Mouse (Mus musculus): ENCODE results near the gene Csrp1. TPM values are rescaled to one million over a fixed set of nuclear protein-coding genes. Genes with fewer than 3 reads are reported as not detected.

Gene Csrp1
- total and polyA plus RNA-seq, 3 experiments: 44.4 to 73.0 TPM; not detected in 1

GRCm38 (mm10) chr1:135731393-135731792 is 11.5 kb downstream of the Csrp1 start:
- peaks cover 1% of the 10 kb centered on the region; the same call in 1 of the 2 replicates for H3K79me2 ChIP-seq (ENCODE audit: control insufficient read depth, insufficient read depth, low read length, poor library complexity)
- H3K4me1 ChIP-seq (ENCODE audit: control insufficient read depth in 1 of 2, insufficient read depth in 2 of 2, low read length in 2 of 2): peaks cover 0 to 16% of the 10 kb centered on the region in 2 experiments; a peak in 2 of 4 replicates
- H3K4me3 ChIP-seq (ENCODE audit: control insufficient read depth in 1 of 2, insufficient read depth in 1 of 2, low read depth in 2 of 2, low read length in 2 of 2): no peak overlapping the region
- DNase-seq (ENCODE audit: low read depth, low spot score): no peak
- H3K9me3 ChIP-seq (replicated peaks; ENCODE audit: insufficient read depth, low read length): no peaks in the 10 kb centered on the region
- no peaks in the 10 kb centered on the region for H3K27me3 ChIP-seq (ENCODE audit: control insufficient read depth in 1 of 2, insufficient read depth in 2 of 2, low read length in 2 of 2)
- H3K36me3 ChIP-seq (ENCODE audit: control insufficient read depth in 1 of 2, insufficient read depth in 2 of 2, low read length in 2 of 2): peaks cover 0 to 2% of the 10 kb centered on the region in 2 experiments; a peak in 2 of 4 replicates
- TF ChIP-seq JUND (IDR thresholded peaks at IDR 0.05; ENCODE audit: low read depth, low read length): no peak
- no peak for TF ChIP-seq SMC3 (IDR thresholded peaks at IDR 0.05; ENCODE audit: low read depth, low read length)
- TF ChIP-seq POLR2AphosphoS5 (IDR thresholded peaks at IDR 0.05; ENCODE audit: borderline replicate concordance, low read depth, low read length): no peak
- TF ChIP-seq CHD2 (IDR thresholded peaks at IDR 0.05; ENCODE audit: low read length): no peak
- no peak for TF ChIP-seq BHLHE40 (IDR thresholded peaks at IDR 0.05; ENCODE audit: borderline replicate concordance, low read depth, low read length)
- TF ChIP-seq MXI1 (IDR thresholded peaks at IDR 0.05; ENCODE audit: low read depth, low read length): no peak
- TF ChIP-seq HCFC1 (IDR thresholded peaks at IDR 0.05; ENCODE audit: low read depth, low read length): no peak
- TF ChIP-seq ETS1 (IDR thresholded peaks at IDR 0.05; ENCODE audit: low read depth, low read length): no peak
- no peak overlapping the region for H3K9ac ChIP-seq (ENCODE audit: control insufficient read depth, low read depth, low read length, poor library complexity, severe bottlenecking)
- no peak overlapping the region for H3K27ac ChIP-seq (ENCODE audit: control insufficient read depth, low read depth, low read length)

GRCm38 (mm10) chr1:135731897-135732684 is 12.2 kb downstream of the Csrp1 start:
- Histone ChIP-seq H3K4me3 (ENCODE audit: control insufficient read depth in 1 of 2, insufficient read depth in 1 of 2, low read depth in 2 of 2, low read length in 2 of 2) (no peak overlapping the region), H3K9ac (ENCODE audit: control insufficient read depth, low read depth, low read length, poor library complexity, severe bottlenecking) (no peak overlapping the region), H3K36me3 (ENCODE audit: control insufficient read depth in 1 of 2, insufficient read depth in 2 of 2, low read length in 2 of 2) (peaks cover 0 to 2% of the 10 kb centered on the region in 2 experiments; a peak in 2 of 4 replicates), H3K4me1 (ENCODE audit: control insufficient read depth in 1 of 2, insufficient read depth in 2 of 2, low read length in 2 of 2) (peaks cover 0 to 14% of the 10 kb centered on the region in 2 experiments; a peak in 2 of 4 replicates), H3K9me3 (replicated peaks; ENCODE audit: insufficient read depth, low read length) (no peaks in the 10 kb centered on the region), H3K79me2 (ENCODE audit: control insufficient read depth, insufficient read depth, low read length, poor library complexity) (peaks cover 1% of the 10 kb centered on the region; the same call in 1 of the 2 replicates), H3K27me3 (ENCODE audit: control insufficient read depth in 1 of 2, insufficient read depth in 2 of 2, low read length in 2 of 2) (no peaks in the 10 kb centered on the region), H3K27ac (ENCODE audit: control insufficient read depth, low read depth, low read length) (no peak overlapping the region)
- DNase-seq (ENCODE audit: low read depth, low spot score): no peak
- TF ChIP-seq CHD1 (IDR thresholded peaks at IDR 0.05; ENCODE audit: low read depth, low read length): no peak
- TF ChIP-seq NELFE (IDR thresholded peaks at IDR 0.05; ENCODE audit: low read depth, low read length): no peak
- TF ChIP-seq CHD2 (IDR thresholded peaks at IDR 0.05; ENCODE audit: low read length): no peak
- no peak for TF ChIP-seq ELF1 (IDR thresholded peaks at IDR 0.05; ENCODE audit: low read depth, low read length)
- TF ChIP-seq GATA1 (IDR thresholded peaks at IDR 0.05; ENCODE audit: low read depth, low read length): no peak
- no peak for TF ChIP-seq CTCF (IDR thresholded peaks at IDR 0.05 in 2 of 3, conservative IDR thresholded peaks at IDR 0.05 in 1 of 3; ENCODE audit: control insufficient read depth in 1 of 3, insufficient read depth in 1 of 3, low read depth in 2 of 3, low read length in 3 of 3, poor library complexity in 1 of 3, severe bottlenecking in 1 of 3)
- TF ChIP-seq POLR2A (IDR thresholded peaks at IDR 0.05; ENCODE audit: control insufficient read depth in 1 of 2, insufficient read depth in 1 of 2, low read depth in 1 of 2, low read length in 2 of 2, poor library complexity in 1 of 2): no peak
- no peak for TF ChIP-seq MYC (IDR thresholded peaks at IDR 0.05; ENCODE audit: low read depth, low read length)
- no peak for TF ChIP-seq MXI1 (IDR thresholded peaks at IDR 0.05; ENCODE audit: low read depth, low read length)
- TF ChIP-seq USF2 (IDR thresholded peaks at IDR 0.05; ENCODE audit: borderline replicate concordance in 1 of 2, insufficient read depth in 1 of 2, low read depth in 1 of 2, low read length in 2 of 2): no peak
- TF ChIP-seq RAD21 (IDR thresholded peaks at IDR 0.05; ENCODE audit: low read depth, low read length): no peak
- TF ChIP-seq POLR2AphosphoS5 (IDR thresholded peaks at IDR 0.05; ENCODE audit: borderline replicate concordance, low read depth, low read length): no peak
- no peak for TF ChIP-seq E2F4 (IDR thresholded peaks at IDR 0.05; ENCODE audit: borderline replicate concordance, low read depth, low read length)
- TF ChIP-seq SIN3A (IDR thresholded peaks at IDR 0.05; ENCODE audit: low read length): no peak
- no peak for TF ChIP-seq MAX (IDR thresholded peaks at IDR 0.05; ENCODE audit: low read length)
- no peak for TF ChIP-seq BHLHE40 (IDR thresholded peaks at IDR 0.05; ENCODE audit: borderline replicate concordance, low read depth, low read length)
- TF ChIP-seq NRF1 (IDR thresholded peaks at IDR 0.05; ENCODE audit: insufficient read depth, low read depth, low read length, poor library complexity, severe bottlenecking): no peak
- TF ChIP-seq EP300 (IDR thresholded peaks at IDR 0.05; ENCODE audit: low read depth in 1 of 2, low read length in 2 of 2): no peak
- TF ChIP-seq ZC3H11A (IDR thresholded peaks at IDR 0.05; ENCODE audit: low read depth, low read length): no peak
- no peak for TF ChIP-seq SMC3 (IDR thresholded peaks at IDR 0.05; ENCODE audit: low read depth, low read length)

Measured in MEL (cell line).